Mouse (Mus musculus) erythroblast, embryonic 14.5 days (primary cell): ENCODE results near the gene Zfp947.
"Not testable (repeated sequence)": the region's sequence is repeated elsewhere in the genome, so short reads cannot be mapped to it uniquely, and the experiment has no call there.

Experiments used
- GATA1 ChIP-seq: IDR thresholded peaks from 2 replicates; pipeline ENCODE4 v1.6.1; 2012; ENCODE audit warnings: low read length, inconsistent platforms, mixed read lengths
- TAL1 ChIP-seq: IDR thresholded peaks from 3 replicates; pipeline ENCODE4 v1.6.1; 2012; ENCODE audit warnings: low read length, inconsistent platforms, mixed read lengths

GRCm38 (mm10) chr17:22153951-22154350 lies 12.0 kb downstream of the Zfp947 start:
- not testable (repeated sequence) for TF ChIP-seq TAL1, GATA1
